Mouse (Mus musculus) stomach, postnatal 0 days (tissue): ENCODE data around the gene Gm13043. TPM values are rescaled to one million over a fixed set of nuclear protein-coding genes. Genes with fewer than 3 reads are reported as not detected.
"Not testable (repeated sequence)": the region's sequence is repeated elsewhere in the genome, so short reads cannot be mapped to it uniquely, and the experiment has no call there.

Experiments
- ATAC-seq: fragments of 200-750 bp; cut with Nextera tagmentation; 2 replicates; pipeline ENCODE4 v1.8.0; 2017; ENCODE audit not compliant: low FRiP score, low TSS enrichment
- DNase-seq: peaks from one replicate; pipeline ENCODE4 v3.0.0-alpha.2; 2016; ENCODE audit warnings: low spot score
- H3K27ac ChIP-seq: fragments of 300-500 bp; sonication (generic); replicated peaks from 2 replicates; pipeline ENCODE4 v1.5.1; 2014; ENCODE audit warnings: mild to moderate bottlenecking, control low read depth
- H3K27me3 ChIP-seq: fragments of 300-500 bp; sonication (generic); 2 replicates; pipeline ENCODE4 v1.6.1; 2014; ENCODE audit warnings: low read length; ENCODE audit not compliant: control insufficient read depth, insufficient read depth
- H3K36me3 ChIP-seq: fragments of 300-500 bp; sonication (generic); 2 replicates; pipeline ENCODE4 v1.6.1; 2014; ENCODE audit warnings: low read length, mixed read lengths; ENCODE audit not compliant: control insufficient read depth, insufficient read depth
- H3K4me1 ChIP-seq: fragments of 300-500 bp; sonication (generic); replicated peaks from 2 replicates; pipeline ENCODE4 v1.6.1; 2014; ENCODE audit warnings: antibody characterized with exemption; ENCODE audit not compliant: control insufficient read depth, insufficient read depth
- H3K4me2 ChIP-seq: fragments of 300-500 bp; sonication (generic); replicated peaks from 2 replicates; pipeline ENCODE4 v1.6.1; 2014; ENCODE audit warnings: low read depth, mild to moderate bottlenecking, control low read depth, moderate library complexity
- H3K4me3 ChIP-seq: fragments of 300-500 bp; sonication (generic); 2 replicates; pipeline ENCODE4 v1.5.1; 2014; ENCODE audit warnings: low read depth, low read length, control low read depth
- H3K9ac ChIP-seq: fragments of 300-500 bp; sonication (generic); 2 replicates; pipeline ENCODE4 v1.6.1; 2014; ENCODE audit warnings: mild to moderate bottlenecking, low read length, control low read depth, mixed read lengths
- H3K9me3 ChIP-seq: fragments of 300-500 bp; sonication (generic); 2 replicates; pipeline ENCODE4 v1.6.1; 2016; ENCODE audit warnings: low read length; ENCODE audit not compliant: control insufficient read depth
- CTCF ChIP-seq: IDR thresholded peaks from 2 replicates; pipeline ENCODE4 v1.5.1; 2016; ENCODE audit warnings: antibody characterized with exemption, low read depth, mild to moderate bottlenecking, moderate library complexity
- EP300 ChIP-seq: optimal IDR thresholded peaks from 2 replicates; pipeline ENCODE3; 2016; ENCODE audit warnings: antibody characterized with exemption
- WGBS: fragments of 180-500 bp; shearing (Covaris S2); extraction: QIAGEN DNeasy Blood & Tissue Kit; methylation state at CpG from one replicate; pipeline ENCODE4 v1.1.7; 2014; 5-methylcytosine and 5-hydroxymethylcytosine counted together
- polyA plus RNA-seq: library from polyadenylated mRNA; unstranded; fragments of >200 nt; fragmentation: Nextera tagmentation; extraction: Ambion mirVana; gene quantifications from 2 replicates; pipeline ENCODE4 v1.2.1, GENCODE M21; 2015

Gene Gm13043
- polyA plus RNA-seq = not detected in 2 replicates

- ATAC-seq = no peak
- H3K36me3 ChIP-seq = no peaks in the 10 kb centered on the region
- no peak for TF ChIP-seq CTCF
- no peak for TF ChIP-seq EP300
- 88% methylated on average over 3 of the region's 3 CpGs for WGBS
- DNase-seq = no peak
- no peak within 1 kb of the TSS for H3K27ac ChIP-seq
- no peaks in the 10 kb centered on the region for H3K9me3 ChIP-seq
- H3K27me3 ChIP-seq = no peaks in the 10 kb centered on the region
- H3K4me1 ChIP-seq = no peaks in the 10 kb centered on the region
- no peak within 1 kb of the TSS for H3K9ac ChIP-seq
- H3K4me3 ChIP-seq = no peak within 1 kb of the TSS
- H3K4me2 ChIP-seq = no peak within 1 kb of the TSS
These were observed at the start of gene Gm13043 for GRCm38 (mm10) chr4:143511043-143511442. Gene Gm13043, plus strand, starts transcription at chr4:143511343.

- H3K27ac ChIP-seq, H3K4me2 ChIP-seq, H3K9ac ChIP-seq, ATAC-seq, H3K36me3 ChIP-seq, H3K27me3 ChIP-seq, DNase-seq, H3K4me3 ChIP-seq, H3K9me3 ChIP-seq, H3K4me1 ChIP-seq: not testable (repeated sequence)
- WGBS = no CpG with 5 or more reads among the region's 3 CpGs
These were observed 24.5 kb downstream of the Gm13043 start, which contains the start of gene Gm13040 for GRCm38 (mm10) chr4:143535654-143536053. Gene Gm13040, plus strand, starts transcription at chr4:143535954.

- not testable (repeated sequence) for H3K9ac ChIP-seq, H3K4me1 ChIP-seq, H3K4me2 ChIP-seq, H3K27ac ChIP-seq, H3K36me3 ChIP-seq, H3K9me3 ChIP-seq, H3K27me3 ChIP-seq, ATAC-seq, DNase-seq, H3K4me3 ChIP-seq
- no CpG with 5 or more reads among the region's 3 CpGs for WGBS
These were observed 40.3 kb downstream of the Gm13043 start, which contains the start of the genes BC080695 and Gm13057 for GRCm38 (mm10) chr4:143551400-143551799. Gene BC080695, plus strand, starts transcription at chr4:143551700. Gene Gm13057, plus strand, starts transcription at chr4:143551709.

Other genes starting within 250 kb of the Gm13043 start
- gene Pdpn, start 211.8 kb upstream of the Gm13043 start, polyA plus RNA-seq = 27.5 and 36.0 TPM in 2 replicates
- 0.06 TPM in 1 of 2 replicates, not detected in the other for gene Lrrc38, start 161.6 kb upstream of the Gm13043 start, polyA plus RNA-seq
- gene Pramel1, start 116.9 kb upstream of the Gm13043 start, polyA plus RNA-seq = not detected in 2 replicates
- 5.9 and 7.0 TPM in 2 replicates for gene Pramef8, start 98.9 kb upstream of the Gm13043 start, polyA plus RNA-seq
- not detected in 2 replicates for gene Oog4, start 61.0 kb upstream of the Gm13043 start, polyA plus RNA-seq
- gene Gm13040, start 24.6 kb downstream of the Gm13043 start, polyA plus RNA-seq = not detected in 2 replicates
- not detected in 2 replicates for gene BC080695, start 40.4 kb downstream of the Gm13043 start, polyA plus RNA-seq
- gene Gm13057, start 40.4 kb downstream of the Gm13043 start, polyA plus RNA-seq = not detected in 2 replicates
- gene Gm13083, start 103.7 kb downstream of the Gm13043 start, polyA plus RNA-seq = not detected in 2 replicates
- not detected in 2 replicates for gene Gm13088, start 145.9 kb downstream of the Gm13043 start, polyA plus RNA-seq
- not detected in 2 replicates for gene Gm13089, start 191.4 kb downstream of the Gm13043 start, polyA plus RNA-seq
- not detected in 2 replicates for gene Gm13078, start 208.1 kb downstream of the Gm13043 start, polyA plus RNA-seq